Mouse (Mus musculus) lung, embryonic 15.5 days (tissue): ENCODE measurements around the gene 4933424G06Rik. TPM values are rescaled to one million over a fixed set of nuclear protein-coding genes. Genes with fewer than 3 reads are reported as not detected.

Source experiments
- ATAC-seq: fragments of 200-750 bp; cut with Nextera tagmentation; 2 replicates; pipeline ENCODE4 v1.8.0; 2017; ENCODE audit warnings: moderate number of reproducible peaks, borderline replicate concordance; ENCODE audit not compliant: low FRiP score, low TSS enrichment; ENCODE audit errors: extremely low read depth
- H3K27ac ChIP-seq: fragments of 300-500 bp; sonication (generic); 2 replicates; pipeline ENCODE4 v1.5.1; 2015; ENCODE audit warnings: moderate library complexity, mild to moderate bottlenecking, inconsistent platforms
- H3K27me3 ChIP-seq: fragments of 300-500 bp; sonication (generic); 2 replicates; pipeline ENCODE4 v1.6.1; 2015; ENCODE audit warnings: inconsistent platforms
- H3K36me3 ChIP-seq: fragments of 300-500 bp; sonication (generic); 2 replicates; pipeline ENCODE4 v1.6.1; 2015; ENCODE audit warnings: inconsistent platforms
- H3K4me1 ChIP-seq: fragments of 300-500 bp; sonication (generic); 2 replicates; pipeline ENCODE4 v1.6.1; 2015; ENCODE audit warnings: inconsistent platforms
- H3K4me2 ChIP-seq: fragments of 300-500 bp; sonication (generic); 2 replicates; pipeline ENCODE4 v1.6.1; 2015; ENCODE audit warnings: inconsistent platforms, mild to moderate bottlenecking, moderate library complexity
- H3K4me3 ChIP-seq: fragments of 300-500 bp; sonication (generic); 2 replicates; pipeline ENCODE4 v1.5.1; 2015; ENCODE audit warnings: mild to moderate bottlenecking, inconsistent platforms
- H3K9ac ChIP-seq: fragments of 300-500 bp; sonication (generic); 2 replicates; pipeline ENCODE4 v1.6.1; 2015; ENCODE audit warnings: inconsistent platforms
- H3K9me3 ChIP-seq: fragments of 300-500 bp; sonication (generic); 2 replicates; pipeline ENCODE4 v1.6.1; 2016; ENCODE audit warnings: inconsistent platforms
- WGBS: fragments of 180-500 bp; shearing (Covaris S2); methylation state at CpG from one replicate; pipeline ENCODE4 v1.1.7; 2015; 5-methylcytosine and 5-hydroxymethylcytosine counted together
- polyA plus RNA-seq: library from polyadenylated mRNA; unstranded; fragments of >200 nt; fragmentation: Nextera tagmentation; extraction: Ambion mirVana; gene quantifications from 2 replicates; pipeline ENCODE4 v1.2.1, GENCODE M21; 2015

4933424G06Rik gene
- polyA plus RNA-seq, 1 experiment from 2014 or later: not detected

DNA sequence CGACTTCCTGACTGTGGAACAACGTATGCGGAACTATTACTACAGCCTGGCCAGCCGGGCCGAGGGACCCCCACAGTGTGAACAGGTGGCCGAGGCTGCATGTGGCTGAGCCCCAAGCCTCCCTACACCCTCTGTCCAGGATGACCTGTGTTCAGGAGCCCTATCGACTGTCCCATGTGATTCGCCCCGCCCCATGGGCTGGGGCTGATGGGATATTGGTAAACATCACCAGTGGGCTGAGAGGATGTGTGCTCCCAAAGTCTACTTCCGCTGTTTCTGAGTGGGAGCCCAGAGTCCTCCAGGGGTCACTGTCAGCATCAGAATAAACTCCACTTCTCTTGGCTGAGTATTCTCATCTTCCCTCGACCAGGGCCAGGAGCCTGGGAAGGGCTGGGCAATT, 72.5 kb downstream of the 4933424G06Rik start:
- no peak overlapping the region for H3K27ac ChIP-seq
- no peak overlapping the region for H3K4me2 ChIP-seq
- no peaks in the 10 kb centered on the region for H3K27me3 ChIP-seq
- H3K9ac ChIP-seq: no peak overlapping the region
- H3K9me3 ChIP-seq: no peaks in the 10 kb centered on the region
- H3K36me3 ChIP-seq: no peaks in the 10 kb centered on the region
- H3K4me3 ChIP-seq: no peak overlapping the region
- peaks cover 13% of the 10 kb centered on the region for H3K4me1 ChIP-seq
- 67% methylated on average over 11 of the region's 11 CpGs for WGBS
- ATAC-seq: no peak

DNA sequence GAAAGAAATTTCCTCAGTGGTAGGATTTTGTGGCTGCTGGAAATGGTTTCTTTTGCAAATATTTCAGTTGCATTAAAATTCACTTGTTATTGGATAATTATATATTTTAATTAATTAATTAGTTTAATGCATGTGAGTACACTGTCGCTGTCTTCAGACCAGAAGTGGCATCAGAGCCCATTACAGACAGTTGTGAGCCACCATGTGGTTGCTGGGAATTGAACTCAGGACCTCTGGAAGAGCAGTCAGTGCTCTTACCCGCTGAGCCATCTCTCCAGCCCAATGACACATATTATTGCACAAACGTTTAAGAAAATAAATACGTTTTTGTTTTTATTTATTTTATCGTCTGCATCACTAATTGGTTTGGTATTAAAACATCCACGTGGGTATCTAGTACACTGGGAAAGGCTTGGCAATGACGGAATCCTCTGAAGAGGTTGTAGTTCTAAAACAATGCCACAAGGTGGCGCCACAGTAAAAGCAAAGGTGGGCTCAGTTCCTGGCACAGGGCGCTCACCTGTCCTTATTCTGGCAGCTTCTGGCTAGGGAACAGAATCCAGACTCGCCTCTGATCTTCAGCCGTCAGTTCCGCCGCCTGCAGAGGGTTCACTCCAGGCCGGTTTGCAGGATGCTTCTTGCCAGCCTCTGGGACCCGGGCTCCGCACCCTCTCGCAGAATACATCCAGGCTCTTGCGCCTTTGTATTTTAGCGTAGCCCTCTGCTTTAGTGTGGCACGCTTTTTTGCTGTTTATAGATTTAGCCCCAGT, 74.6 kb downstream of the 4933424G06Rik start:
- Histone ChIP-seq H3K36me3 (no peaks in the 10 kb centered on the region), H3K4me2 (peak overlapping the region; percentile 76), H3K27ac (no peak overlapping the region), H3K4me1 (peaks cover 13% of the 10 kb centered on the region), H3K9ac (peak overlapping the region; percentile 36), H3K27me3 (no peaks in the 10 kb centered on the region), H3K9me3 (no peaks in the 10 kb centered on the region), H3K4me3 (peak overlapping the region; percentile 36)
- WGBS: 4% methylated on average over 20 of the region's 20 CpGs
- ATAC-seq: peak; percentile 32; the same call in 1 of the 2 replicates

DNA sequence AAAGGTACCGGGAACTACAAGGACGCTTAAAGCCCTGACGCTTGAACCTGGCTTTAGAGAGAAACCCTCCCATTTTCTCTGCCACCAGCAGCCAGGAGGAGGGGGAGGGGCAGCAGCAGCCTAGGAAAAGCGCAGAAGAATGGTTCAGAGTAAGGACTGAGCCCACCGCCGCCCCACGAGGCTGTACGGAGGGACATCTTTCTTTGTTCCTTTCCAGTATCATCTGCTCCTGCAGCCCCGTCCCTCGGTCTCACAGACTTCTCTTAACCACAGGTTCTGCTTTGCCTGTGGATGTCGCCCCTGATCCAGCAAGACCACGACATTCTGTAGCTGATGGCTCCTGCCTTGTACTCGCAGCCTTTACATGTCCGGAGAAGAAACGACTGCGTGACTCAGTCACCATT, 75.3 kb downstream of the 4933424G06Rik start:
- no peak for ATAC-seq
- 2% methylated on average over 16 of the region's 16 CpGs for WGBS
- no peaks in the 10 kb centered on the region for H3K36me3 ChIP-seq

DNA sequence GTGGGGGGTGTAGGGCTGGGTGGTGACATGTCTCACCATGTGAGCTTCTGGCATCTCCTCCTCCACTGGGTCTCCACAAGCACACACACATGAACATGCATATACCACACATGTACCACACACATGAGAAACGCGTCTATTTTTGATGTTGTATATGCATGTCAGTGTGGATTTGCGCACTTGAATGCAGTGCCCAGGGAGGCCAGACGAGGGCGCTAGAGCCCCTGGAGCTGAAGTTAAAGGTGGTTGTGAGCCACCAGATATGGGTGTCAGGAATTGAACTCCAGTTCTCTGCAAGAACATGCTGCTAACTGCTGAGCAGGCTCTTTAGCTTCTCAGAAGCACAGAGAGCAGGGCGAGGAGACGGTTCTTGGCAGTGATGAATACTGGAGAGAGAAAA, 76.4 kb downstream of the 4933424G06Rik start:
- no peak overlapping the region for H3K27ac ChIP-seq
- no peak overlapping the region for H3K4me3 ChIP-seq
- no peak for ATAC-seq
- H3K9ac ChIP-seq: no peak overlapping the region
- peaks cover 13% of the 10 kb centered on the region for H3K4me1 ChIP-seq
- 91% methylated on average over 7 of the region's 7 CpGs for WGBS
- no peaks in the 10 kb centered on the region for H3K27me3 ChIP-seq
- peaks cover 8% of the 10 kb centered on the region; the same call in 1 of the 2 replicates for H3K36me3 ChIP-seq
- H3K4me2 ChIP-seq: no peak overlapping the region
- H3K9me3 ChIP-seq: no peaks in the 10 kb centered on the region

More for the DNA sequence above, 75.3 kb downstream of the 4933424G06Rik start:
- Histone ChIP-seq H3K4me2 (peak overlapping the region; percentile 76), H3K27ac (no peak overlapping the region), H3K9ac (peak overlapping the region; percentile 36), H3K4me3 (peak overlapping the region; percentile 36), H3K9me3 (no peaks in the 10 kb centered on the region), H3K4me1 (peaks cover 13% of the 10 kb centered on the region), H3K27me3 (no peaks in the 10 kb centered on the region)

DNA sequence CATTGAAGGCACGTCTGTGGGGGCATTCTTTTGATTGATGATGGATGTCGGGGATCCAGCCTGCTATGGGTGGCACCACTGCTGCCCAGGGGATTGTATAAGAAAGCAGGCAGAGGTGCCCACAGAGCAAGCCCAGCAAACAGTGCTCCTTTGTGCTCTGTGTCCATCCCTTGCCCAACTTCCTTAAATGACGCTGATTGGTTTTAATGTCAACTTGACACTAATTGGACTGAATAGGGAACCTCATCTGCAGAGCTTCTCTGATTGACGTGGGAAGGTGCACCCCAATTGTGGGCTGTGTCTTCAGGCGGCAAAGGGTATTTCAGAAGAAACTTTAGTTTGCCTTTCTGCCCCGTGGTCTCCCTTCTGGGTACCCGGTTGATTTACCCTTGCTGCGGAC, 79.5 kb downstream of the 4933424G06Rik start:
- ATAC-seq: no peak
- no peak overlapping the region for H3K4me2 ChIP-seq
- H3K36me3 ChIP-seq: peaks cover 33% of the 10 kb centered on the region
- no peak overlapping the region for H3K4me3 ChIP-seq
- H3K4me1 ChIP-seq: peaks cover 13% of the 10 kb centered on the region
- H3K9me3 ChIP-seq: no peaks in the 10 kb centered on the region
- whole genome bisulfite sequencing: 71% methylated on average over 8 of the region's 8 CpGs
- H3K27ac ChIP-seq: no peak overlapping the region
- no peaks in the 10 kb centered on the region for H3K27me3 ChIP-seq
- H3K9ac ChIP-seq: no peak overlapping the region

DNA sequence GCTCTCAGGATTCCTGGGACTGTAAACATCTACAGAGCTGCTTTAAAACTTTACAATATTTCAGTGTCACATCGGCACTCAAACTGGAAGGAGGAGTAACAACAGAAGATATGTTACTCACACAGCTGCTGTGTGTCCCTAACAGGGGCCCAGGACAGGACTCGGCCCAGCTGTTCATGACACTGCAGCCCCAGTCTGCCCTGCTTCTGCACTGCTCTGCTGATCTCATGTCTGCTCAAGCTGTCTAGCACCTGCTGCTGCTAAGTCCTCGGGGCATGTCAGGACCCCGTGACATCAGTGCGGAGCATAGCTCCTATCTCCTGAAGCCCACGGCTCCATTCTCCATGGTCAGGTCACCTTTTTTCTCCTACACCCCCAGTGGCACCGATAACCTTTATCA, 86.8 kb downstream of the 4933424G06Rik start:
- no peak for ATAC-seq
- H3K27me3 ChIP-seq: no peaks in the 10 kb centered on the region
- no peak overlapping the region for H3K4me2 ChIP-seq
- H3K4me3 ChIP-seq: no peak overlapping the region
- peaks cover 70% of the 10 kb centered on the region for H3K36me3 ChIP-seq
- H3K27ac ChIP-seq: no peak overlapping the region
- no peaks in the 10 kb centered on the region for H3K9me3 ChIP-seq
- no peaks in the 10 kb centered on the region for H3K4me1 ChIP-seq
- 86% methylated on average over 7 of the region's 7 CpGs for WGBS
- no peak overlapping the region for H3K9ac ChIP-seq

DNA sequence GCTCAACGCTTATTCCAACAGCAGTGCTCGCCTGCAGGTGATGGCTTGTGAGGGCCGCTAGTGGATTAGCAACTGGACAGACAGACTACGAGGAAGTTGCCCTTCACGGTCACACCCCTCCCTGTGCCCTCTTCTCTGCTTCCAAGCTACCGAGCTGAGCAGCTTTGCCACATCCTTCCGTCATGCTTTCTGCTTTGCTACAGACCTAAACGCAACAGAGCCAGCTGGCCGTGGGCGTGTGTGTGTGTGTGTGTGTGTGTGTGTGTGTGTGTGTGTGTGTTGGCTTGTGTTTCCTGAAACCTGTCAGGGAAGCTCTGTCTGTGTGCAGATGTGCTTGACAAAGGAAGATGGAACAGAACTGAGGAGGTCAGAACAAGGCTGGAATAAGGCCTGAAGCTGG, 87.5 kb downstream of the 4933424G06Rik start:
- Histone ChIP-seq H3K4me1 (no peaks in the 10 kb centered on the region), H3K4me2 (no peak overlapping the region), H3K27me3 (no peaks in the 10 kb centered on the region), H3K27ac (no peak overlapping the region), H3K9me3 (no peaks in the 10 kb centered on the region), H3K9ac (no peak overlapping the region), H3K4me3 (no peak overlapping the region), H3K36me3 (peaks cover 71% of the 10 kb centered on the region)
- no peak for ATAC-seq
- WGBS: 68% methylated on average over 10 of the region's 10 CpGs

DNA sequence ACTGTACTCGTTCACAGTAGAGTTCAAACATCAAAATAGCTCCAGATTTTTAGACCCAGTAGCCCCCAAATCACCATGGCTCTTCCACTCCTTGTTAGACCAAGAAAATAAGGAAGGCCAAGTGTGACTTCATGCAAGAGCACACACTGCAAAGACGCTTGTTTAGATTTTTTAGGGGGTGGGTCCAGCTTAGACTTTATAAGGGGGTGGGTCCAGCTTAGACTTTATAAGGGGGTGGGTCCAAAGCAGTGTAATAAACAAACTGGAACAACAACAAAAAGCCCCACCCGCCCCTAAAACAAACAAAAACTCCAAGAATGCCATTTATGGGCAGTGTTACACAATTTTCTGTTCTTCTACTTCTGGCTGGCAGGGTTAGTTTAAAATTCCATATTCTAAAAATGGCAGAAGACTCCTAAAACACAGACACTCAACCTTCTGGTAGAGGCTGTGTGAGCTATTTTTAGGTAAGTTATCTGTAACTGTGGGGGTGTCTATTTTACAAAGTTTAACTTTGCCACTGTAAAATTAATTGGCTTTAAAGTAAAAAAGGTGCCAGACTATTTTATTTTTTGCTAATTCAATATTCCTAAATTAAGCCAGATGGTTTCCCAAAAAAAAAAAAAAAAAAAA, 90.5 kb downstream of the 4933424G06Rik start:
- no peak overlapping the region for H3K4me2 ChIP-seq
- H3K4me1 ChIP-seq: no peaks in the 10 kb centered on the region
- no peak overlapping the region for H3K9ac ChIP-seq
- H3K4me3 ChIP-seq: no peak overlapping the region
- 66% methylated on average over 3 of the region's 3 CpGs for WGBS
- H3K9me3 ChIP-seq: no peaks in the 10 kb centered on the region
- no peaks in the 10 kb centered on the region for H3K27me3 ChIP-seq
- H3K36me3 ChIP-seq: peaks cover 54% of the 10 kb centered on the region
- peak overlapping the region; percentile 53 for H3K27ac ChIP-seq
- peak; percentile 67; the same call in 1 of the 2 replicates for ATAC-seq

DNA sequence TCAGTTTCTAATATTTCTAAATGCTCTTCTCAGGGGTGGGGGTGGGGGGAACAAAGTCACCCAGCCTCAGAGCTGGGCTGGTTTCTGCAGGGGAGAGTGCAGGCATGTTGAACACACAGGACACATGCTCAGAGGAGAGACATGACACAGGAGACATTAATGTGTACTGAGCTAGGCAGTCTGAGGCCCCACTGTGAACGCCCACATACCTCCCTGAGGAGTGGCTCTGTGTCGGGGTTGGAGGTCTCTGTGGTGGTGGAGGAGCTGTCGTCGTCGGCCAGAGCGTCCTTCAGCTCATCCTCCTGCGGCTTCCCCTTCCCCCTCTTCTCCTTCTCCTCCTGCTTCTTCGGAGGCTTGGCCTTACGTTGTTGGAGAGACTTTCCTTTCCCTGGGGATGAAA, 94.3 kb downstream of the 4933424G06Rik start:
- ATAC-seq: no peak
- no peak overlapping the region for H3K9ac ChIP-seq
- H3K4me2 ChIP-seq: no peak overlapping the region
- H3K27ac ChIP-seq: no peak overlapping the region
- H3K9me3 ChIP-seq: no peaks in the 10 kb centered on the region
- no peaks in the 10 kb centered on the region for H3K4me1 ChIP-seq
- WGBS: 76% methylated on average over 9 of the region's 9 CpGs
- H3K27me3 ChIP-seq: no peaks in the 10 kb centered on the region
- no peak overlapping the region for H3K4me3 ChIP-seq
- peaks cover 62% of the 10 kb centered on the region for H3K36me3 ChIP-seq

DNA sequence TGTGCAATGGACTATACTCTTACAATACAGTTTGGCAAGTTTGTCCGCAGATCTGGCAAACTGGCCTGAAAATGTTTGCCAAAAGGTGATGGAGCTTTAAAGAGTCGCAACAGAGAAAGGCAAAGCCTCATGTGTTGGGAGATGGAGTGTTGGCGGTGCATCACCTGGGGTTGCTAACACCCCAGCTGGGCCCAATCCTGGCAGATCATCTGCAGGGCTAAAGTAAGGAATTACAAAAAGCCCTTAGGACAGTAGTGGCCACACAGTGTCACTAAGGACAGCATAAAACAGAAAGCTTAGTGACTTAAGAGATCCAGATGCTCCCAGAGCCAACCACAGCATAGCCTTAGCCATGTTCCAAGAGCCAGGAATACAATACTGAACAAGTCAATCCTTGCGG, 94.9 kb downstream of the 4933424G06Rik start:
- Histone ChIP-seq H3K36me3 (peaks cover 62% of the 10 kb centered on the region), H3K4me2 (no peak overlapping the region), H3K9ac (no peak overlapping the region), H3K9me3 (no peaks in the 10 kb centered on the region), H3K4me1 (no peaks in the 10 kb centered on the region), H3K4me3 (no peak overlapping the region), H3K27ac (no peak overlapping the region), H3K27me3 (no peaks in the 10 kb centered on the region)
- ATAC-seq: no peak
- 88% methylated on average over 4 of the region's 4 CpGs for WGBS

DNA sequence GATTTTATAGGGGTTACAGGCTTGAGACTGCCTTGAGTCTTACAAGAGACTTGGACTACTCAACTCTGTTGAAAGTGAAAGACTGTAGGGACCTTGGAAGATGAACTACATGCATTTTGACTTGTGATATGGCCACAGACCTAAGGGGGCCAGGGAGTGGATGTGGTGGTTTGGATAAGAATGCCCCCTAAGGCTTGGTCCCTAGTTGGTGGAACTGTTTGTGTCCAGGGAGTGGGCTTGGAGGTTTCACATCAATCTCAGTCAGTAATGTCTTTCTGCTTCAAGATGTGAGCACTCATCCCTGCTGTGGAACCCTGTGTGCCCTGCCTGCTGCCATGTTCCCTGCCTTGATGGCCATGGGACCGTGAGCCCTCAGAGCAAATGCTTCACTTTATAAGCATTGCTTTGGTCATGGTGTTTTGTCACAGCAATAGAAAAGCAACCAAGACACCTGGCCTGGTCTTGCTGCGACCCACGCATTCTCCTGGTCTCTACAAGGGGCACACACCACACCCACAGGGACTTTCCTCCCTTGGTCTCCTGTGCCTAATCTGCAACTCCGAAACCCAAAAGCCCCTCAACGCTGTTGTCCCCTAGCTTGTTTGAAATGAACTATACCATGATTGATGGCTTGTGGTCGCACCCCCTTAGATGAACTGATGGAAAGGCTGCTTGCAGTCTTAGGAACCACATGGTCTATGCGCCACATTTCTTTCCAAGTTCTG, 96.4 kb downstream of the 4933424G06Rik start:
- H3K27ac ChIP-seq: no peak overlapping the region
- H3K4me3 ChIP-seq: no peak overlapping the region
- no peak overlapping the region for H3K4me2 ChIP-seq
- no peaks in the 10 kb centered on the region for H3K4me1 ChIP-seq
- H3K36me3 ChIP-seq: peaks cover 71% of the 10 kb centered on the region
- ATAC-seq: no peak
- no peaks in the 10 kb centered on the region for H3K27me3 ChIP-seq
- H3K9ac ChIP-seq: no peak overlapping the region
- WGBS: 94% methylated on average over 7 of the region's 7 CpGs
- no peaks in the 10 kb centered on the region for H3K9me3 ChIP-seq

DNA sequence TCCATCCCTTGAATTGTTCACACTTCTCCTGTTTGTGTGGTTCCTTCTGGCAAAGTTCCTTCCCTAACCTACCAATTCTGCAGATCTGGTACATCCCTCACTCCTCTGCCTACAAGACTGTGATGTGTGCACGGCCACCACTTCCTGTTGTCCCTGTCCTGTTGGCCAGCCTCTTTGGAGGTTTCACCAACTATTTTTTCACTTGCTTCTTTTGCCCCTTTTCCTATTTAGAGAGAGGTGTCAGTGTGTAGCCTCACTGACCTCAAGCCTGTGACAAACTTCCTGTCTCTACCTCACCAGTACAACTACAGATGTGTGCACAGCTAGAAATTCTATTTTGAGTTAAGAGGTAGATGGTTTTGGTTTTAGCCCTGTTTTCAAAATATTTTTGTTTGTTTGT, 97.1 kb downstream of the 4933424G06Rik start:
- Histone ChIP-seq H3K36me3 (peaks cover 71% of the 10 kb centered on the region), H3K27ac (no peak overlapping the region), H3K4me3 (no peak overlapping the region), H3K4me1 (no peaks in the 10 kb centered on the region), H3K27me3 (no peaks in the 10 kb centered on the region), H3K9ac (no peak overlapping the region), H3K4me2 (no peak overlapping the region), H3K9me3 (no peaks in the 10 kb centered on the region)
- 68% methylated on average over 1 of the region's 1 CpGs for WGBS
- no peak for ATAC-seq
